Mouse (Mus musculus) G1E (cell line): ENCODE results near the gene Nfix.

Experiments used
- CTCF ChIP-seq: IDR thresholded peaks from 2 replicates; pipeline ENCODE4 v1.5.1; 2012; ENCODE audit warnings: low read depth, low read length, inconsistent platforms, mixed read lengths
- GATA1 ChIP-seq: IDR thresholded peaks from 2 replicates; pipeline ENCODE4 v1.6.1; 2012; ENCODE audit warnings: borderline replicate concordance, low read length, inconsistent platforms, mixed read lengths

GRCm38 (mm10) chr8:84658951-84659350, 141.2 kb downstream of the Nfix start:
- no peak for TF ChIP-seq CTCF
- no peak for TF ChIP-seq GATA1
